Mouse (Mus musculus) C2C12 (cell line): ENCODE data around the gene Wdfy1. TPM values are rescaled to one million over a fixed set of nuclear protein-coding genes. Genes with fewer than 3 reads are reported as not detected.

ENCODE experiments used
- H3K27me3 ChIP-seq: one replicate; pipeline ENCODE4 v1.6.1; 2011; ENCODE audit not compliant: control insufficient read depth, insufficient read depth, insufficient read length
- H3K36me3 ChIP-seq: one replicate; pipeline ENCODE4 v1.6.1; 2011; ENCODE audit not compliant: control insufficient read depth, insufficient read depth
- H3K4me3 ChIP-seq: one replicate; pipeline ENCODE4 v1.5.1; 2011; ENCODE audit warnings: mild to moderate bottlenecking, control low read depth; ENCODE audit not compliant: poor library complexity, insufficient read depth, severe bottlenecking
- H3K79me2 ChIP-seq: one replicate; pipeline ENCODE4 v1.6.1; 2011; ENCODE audit not compliant: control insufficient read depth, insufficient read depth
- H3K79me3 ChIP-seq: one replicate; pipeline ENCODE4 v1.6.1; 2011; ENCODE audit warnings: low read depth, control low read depth
- H3ac ChIP-seq: one replicate; pipeline ENCODE3; 2011; ENCODE audit warnings: low read depth; ENCODE audit not compliant: control insufficient read depth, insufficient read length
- CEBPB ChIP-seq: IDR thresholded peaks from one replicate; pipeline ENCODE4 v1.6.1; 2011; ENCODE audit warnings: low read depth, mild to moderate bottlenecking, control low read depth, moderate library complexity
- CTCF ChIP-seq: IDR thresholded peaks from one replicate; pipeline ENCODE4 v1.5.1; 2011; ENCODE audit not compliant: control insufficient read depth, insufficient read depth, insufficient read length
- FOSL1 ChIP-seq: IDR thresholded peaks from one replicate; pipeline ENCODE4 v1.8.0; 2011; ENCODE audit warnings: mild to moderate bottlenecking, low read length; ENCODE audit not compliant: poor library complexity, insufficient read depth, severe bottlenecking
- MAX ChIP-seq: IDR thresholded peaks from one replicate; pipeline ENCODE4 v1.6.1; 2011; ENCODE audit warnings: mild to moderate bottlenecking, control low read depth
- MYOD1 ChIP-seq: IDR thresholded peaks from one replicate; pipeline ENCODE4 v1.6.1; 2011; ENCODE audit warnings: low read depth; ENCODE audit not compliant: control insufficient read depth, insufficient read length
- MYOG ChIP-seq: IDR thresholded peaks from one replicate; pipeline ENCODE4 v1.6.1; 2011; ENCODE audit not compliant: control insufficient read depth, insufficient read length; ENCODE audit errors: extremely low read depth
- USF1 ChIP-seq: IDR thresholded peaks from one replicate; pipeline ENCODE4 v1.6.1; 2011; ENCODE audit warnings: low read depth, mild to moderate bottlenecking, control low read depth, moderate library complexity
- polyA plus RNA-seq: library from polyadenylated mRNA; unstranded; fragments of >200 nt; fragmentation: generic; extraction: Trizol; gene quantifications from one replicate; pipeline ENCODE4 v1.2.1, GENCODE M21; 2012; ENCODE audit warnings: missing spikeins

Gene Wdfy1
- polyA plus RNA-seq, 1 experiment = 22.7 TPM

DNA sequence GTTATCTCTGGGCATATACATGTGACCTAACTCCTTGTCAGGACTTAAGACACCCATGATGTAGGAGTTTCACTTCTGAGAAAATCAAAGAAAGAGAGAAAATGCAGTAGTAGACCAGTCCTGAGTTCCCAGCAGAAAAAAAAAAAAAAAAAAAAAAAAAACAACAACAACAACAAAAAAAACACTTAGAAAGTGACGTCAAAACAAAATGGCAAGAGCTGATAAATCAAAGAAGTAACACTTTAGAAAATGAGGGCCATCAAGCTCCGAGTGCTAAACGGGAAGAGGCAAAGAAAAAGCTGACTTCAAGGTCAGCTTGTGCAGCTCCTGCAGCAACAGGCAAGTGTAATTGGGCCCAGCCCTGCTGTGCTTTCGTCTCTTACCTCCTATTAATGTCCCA, 100.2 kb downstream of the Wdfy1 start:
- Histone ChIP-seq H3K27me3 (no peaks in the 10 kb centered on the region), H3K36me3 (no peaks in the 10 kb centered on the region), H3ac (no peak overlapping the region), H3K79me2 (no peaks in the 10 kb centered on the region), H3K4me3 (no peak overlapping the region), H3K79me3 (no peaks in the 10 kb centered on the region)
- no peak for TF ChIP-seq MAX
- no peak for TF ChIP-seq CTCF
- TF ChIP-seq MYOG = no peak

DNA sequence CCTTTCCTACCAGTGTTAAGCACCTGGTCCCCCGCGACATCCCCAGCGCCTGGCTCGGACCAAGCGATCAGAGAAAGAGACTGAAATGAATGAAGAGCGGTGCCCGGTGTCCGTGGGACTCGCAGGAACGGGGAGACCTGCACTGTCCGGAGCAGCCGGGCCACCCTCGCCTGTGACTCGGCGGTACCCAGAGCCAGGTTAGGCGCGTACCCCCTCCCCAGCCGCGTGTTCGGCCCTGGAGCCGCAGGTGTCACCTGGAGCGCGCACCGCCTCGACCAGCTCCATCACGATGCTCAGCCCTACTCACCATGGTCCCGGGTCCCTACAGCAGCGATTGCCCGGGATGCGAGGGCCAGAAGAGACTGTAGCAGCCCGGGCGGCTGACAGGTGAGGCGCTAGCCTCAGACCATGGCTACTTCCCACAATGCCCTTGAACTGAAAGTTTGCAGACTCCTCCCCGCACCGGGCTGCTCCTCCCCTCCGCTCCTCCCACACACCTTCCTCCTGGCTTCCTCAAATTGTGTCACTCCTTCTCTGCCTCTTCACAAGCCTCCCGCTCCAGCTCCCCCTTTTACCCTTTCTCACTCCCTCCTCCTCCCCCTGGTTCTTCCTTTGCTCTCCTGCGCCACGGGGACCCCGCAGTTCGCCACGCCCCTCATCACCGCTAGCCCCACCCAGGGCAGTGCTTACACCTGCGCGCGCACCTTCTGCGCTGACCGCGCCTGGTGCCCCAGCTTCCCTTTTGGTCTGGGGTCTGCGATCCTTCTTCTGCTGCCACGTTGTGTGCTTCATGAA, 104.2 kb downstream of the Wdfy1 start, which contains the start of gene Ap1s3:
TSS of gene Ap1s3 (minus strand) at position 430 of the 795 bp plus-strand sequence.
- TF ChIP-seq CEBPB (no peak), MYOG (no peak), MAX (no peak), CTCF (no peak), FOSL1 (no peak), MYOD1 (no peak), USF1 (no peak)
- Histone ChIP-seq H3ac (peak within 1 kb of the TSS; percentile 76), H3K79me2 (no peaks in the 10 kb centered on the region), H3K27me3 (no peaks in the 10 kb centered on the region), H3K79me3 (no peaks in the 10 kb centered on the region), H3K36me3 (no peaks in the 10 kb centered on the region), H3K4me3 (peak within 1 kb of the TSS; percentile 59)

DNA sequence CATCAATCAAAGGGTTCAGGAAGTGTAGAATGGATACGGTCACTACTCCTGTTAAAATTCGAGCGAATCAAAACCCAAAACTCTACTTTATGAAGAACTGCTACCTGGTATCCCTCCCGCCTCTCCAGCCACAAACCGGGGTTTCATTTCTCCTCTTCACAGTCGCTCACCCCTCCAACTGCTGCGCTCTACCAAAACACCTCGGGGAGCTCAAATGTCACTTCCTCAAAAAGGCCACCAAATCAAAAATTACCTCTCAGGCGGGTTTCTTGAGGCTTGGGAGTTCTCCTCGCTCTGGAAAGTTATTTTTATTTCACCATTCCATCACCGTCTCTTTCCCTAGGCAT, 104.8 kb downstream of the Wdfy1 start:
- no peaks in the 10 kb centered on the region for H3K79me2 ChIP-seq
- H3K27me3 ChIP-seq = no peaks in the 10 kb centered on the region
- H3ac ChIP-seq = no peak overlapping the region
- no peaks in the 10 kb centered on the region for H3K79me3 ChIP-seq
- no peaks in the 10 kb centered on the region for H3K36me3 ChIP-seq
- peak overlapping the region; percentile 59 for H3K4me3 ChIP-seq
- no peak for TF ChIP-seq MYOG
- TF ChIP-seq FOSL1 = no peak
- TF ChIP-seq MAX = no peak
- TF ChIP-seq CTCF = no peak
- TF ChIP-seq USF1 = no peak
- no peak for TF ChIP-seq MYOD1
- TF ChIP-seq CEBPB = no peak

DNA sequence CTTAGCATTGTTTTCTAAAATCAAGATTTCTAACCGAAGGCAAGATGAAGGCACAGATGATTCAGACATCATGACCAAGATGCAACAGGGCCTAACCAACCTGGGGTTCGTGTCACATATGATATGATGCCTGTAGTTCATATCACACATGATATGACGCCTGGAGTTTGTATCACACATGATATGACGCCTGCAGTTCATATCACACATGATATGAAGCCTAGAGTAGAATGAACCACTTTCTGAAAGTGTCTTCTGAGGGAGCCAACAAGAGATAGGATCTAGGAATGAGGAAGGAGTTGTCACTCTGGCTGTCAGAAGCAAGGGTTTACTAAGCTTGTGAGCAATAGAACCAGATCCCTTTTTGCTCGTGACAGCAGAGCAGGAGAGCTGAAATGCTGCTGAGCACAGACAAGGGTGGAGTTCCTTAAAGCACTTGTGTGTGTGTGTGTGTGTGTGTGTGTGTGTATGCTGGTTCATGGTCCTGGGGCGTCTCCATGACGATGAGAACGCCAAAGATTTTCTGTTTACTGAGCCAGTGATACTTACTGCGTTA, 106.4 kb downstream of the Wdfy1 start:
- H3ac ChIP-seq = no peak overlapping the region
- H3K27me3 ChIP-seq = no peaks in the 10 kb centered on the region
- no peaks in the 10 kb centered on the region for H3K36me3 ChIP-seq
- H3K79me2 ChIP-seq = no peaks in the 10 kb centered on the region
- TF ChIP-seq CEBPB = no peak
- no peak for TF ChIP-seq MAX
- TF ChIP-seq CTCF = no peak
- no peak for TF ChIP-seq FOSL1
- no peak for TF ChIP-seq MYOD1
- H3K4me3 ChIP-seq = no peak overlapping the region
- H3K79me3 ChIP-seq = no peaks in the 10 kb centered on the region

DNA sequence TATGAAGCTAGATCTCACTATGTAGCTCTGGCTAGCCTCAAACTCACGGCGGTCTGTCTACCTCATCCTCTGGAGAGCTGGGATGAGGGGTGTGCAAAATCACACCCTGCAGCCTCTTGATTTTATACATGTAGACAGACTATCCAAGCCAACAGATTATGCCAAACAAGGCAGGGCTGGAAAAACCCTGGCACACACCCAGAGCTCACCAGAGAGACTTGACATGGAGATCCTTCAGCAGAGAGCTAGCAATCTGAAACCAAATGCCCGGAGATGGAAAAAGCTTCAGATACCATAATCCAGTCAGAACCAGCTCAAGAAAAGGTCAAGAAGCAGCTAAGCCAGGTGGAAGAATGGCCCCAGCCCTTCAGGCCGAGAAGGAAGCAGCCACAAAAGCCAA, 111.0 kb downstream of the Wdfy1 start:
- no peaks in the 10 kb centered on the region for H3K27me3 ChIP-seq
- H3K4me3 ChIP-seq = no peak overlapping the region
- no peaks in the 10 kb centered on the region for H3K79me2 ChIP-seq
- H3K36me3 ChIP-seq = no peaks in the 10 kb centered on the region
- H3K79me3 ChIP-seq = no peaks in the 10 kb centered on the region
- no peak overlapping the region for H3ac ChIP-seq
- no peak for TF ChIP-seq MYOD1
- no peak for TF ChIP-seq MYOG
- no peak for TF ChIP-seq CTCF
- no peak for TF ChIP-seq USF1

DNA sequence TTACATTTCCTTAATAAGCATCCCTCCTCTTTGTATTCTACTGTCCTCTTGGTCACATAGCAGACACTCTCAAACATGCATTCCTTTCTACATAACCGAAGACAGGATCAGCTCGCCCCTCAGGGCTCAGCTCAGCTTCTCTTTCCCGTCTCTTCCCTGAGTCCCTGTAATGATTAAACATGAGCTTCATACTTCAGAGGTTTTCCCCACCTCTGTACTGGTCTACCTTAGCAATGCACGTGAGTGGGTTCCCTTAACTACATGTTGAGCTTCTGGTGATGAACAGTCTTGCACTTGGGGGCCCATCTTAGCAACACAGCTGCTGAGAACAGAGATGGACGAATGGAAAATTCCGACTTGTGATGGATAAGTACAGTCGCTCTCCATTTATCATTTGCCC, 116.3 kb downstream of the Wdfy1 start:
- H3K79me2 ChIP-seq = no peaks in the 10 kb centered on the region
- no peak overlapping the region for H3K4me3 ChIP-seq
- H3K79me3 ChIP-seq = no peaks in the 10 kb centered on the region
- H3K27me3 ChIP-seq = no peaks in the 10 kb centered on the region
- H3K36me3 ChIP-seq = no peaks in the 10 kb centered on the region
- no peak overlapping the region for H3ac ChIP-seq
- TF ChIP-seq FOSL1 (no peak), CTCF (no peak), CEBPB (no peak), MYOD1 (no peak), MYOG (no peak), MAX (no peak), USF1 (no peak)
